Mouse (Mus musculus) spleen, adult 2 months (tissue): ENCODE data around the gene Dhx34. TPM values are rescaled to one million over a fixed set of nuclear protein-coding genes. Genes with fewer than 3 reads are reported as not detected.

Experiments used
- DNase-seq, 2 experiments: peaks; one replicate each; pipeline versions ENCODE4 v3.0.0 to v3.0.0-alpha.2; 2012 to 2021; ENCODE audit warnings: low spot score in 2 of 2, low read depth in 1 of 2
- H3K27ac ChIP-seq: fragments of 200-500 bp; 2 replicates; pipeline ENCODE4 v1.5.1; 2012; ENCODE audit warnings: low read length, inconsistent platforms; ENCODE audit not compliant: insufficient read depth
- H3K27me3 ChIP-seq: fragments of 200-500 bp; 2 replicates; pipeline ENCODE4 v1.6.1; 2012; ENCODE audit warnings: mild to moderate bottlenecking, moderate library complexity, low read length, inconsistent platforms; ENCODE audit not compliant: control insufficient read depth, insufficient read depth
- H3K36me3 ChIP-seq: fragments of 200-500 bp; 2 replicates; pipeline ENCODE4 v1.6.1; 2012; ENCODE audit warnings: mild to moderate bottlenecking, low read length, inconsistent platforms; ENCODE audit not compliant: control insufficient read depth, insufficient read depth
- H3K4me1 ChIP-seq: fragments of 200-500 bp; 2 replicates; pipeline ENCODE4 v1.6.1; 2011; ENCODE audit warnings: inconsistent platforms; ENCODE audit not compliant: control insufficient read depth, insufficient read depth, insufficient read length
- H3K4me3 ChIP-seq: fragments of 200-500 bp; 2 replicates; pipeline ENCODE4 v1.5.1; 2011; ENCODE audit warnings: mild to moderate bottlenecking, inconsistent platforms; ENCODE audit not compliant: insufficient read depth, insufficient read length; ENCODE audit errors: extremely low read depth
- CTCF ChIP-seq: fragments of 200-500 bp; IDR thresholded peaks from 2 replicates; pipeline ENCODE4 v1.5.1; 2011; ENCODE audit warnings: mild to moderate bottlenecking, inconsistent platforms; ENCODE audit not compliant: insufficient read depth, insufficient read length, insufficient replicate concordance; ENCODE audit errors: extremely low read depth
- POLR2A ChIP-seq: fragments of 200-500 bp; IDR thresholded peaks from 2 replicates; pipeline ENCODE4 v1.6.1; 2011; ENCODE audit warnings: low read depth, low read length, inconsistent platforms
- WGBS: fragments of 180-500 bp; shearing (Covaris S2); methylation state at CpG from one replicate; pipeline ENCODE4 v1.1.7; 2018; 5-methylcytosine and 5-hydroxymethylcytosine counted together
- polyA plus RNA-seq: library from polyadenylated mRNA; depleted of rRNA; stranded (reverse); fragments of >200 nt; gene quantifications from 2 replicates; pipeline ENCODE4 v1.2.3, GENCODE M21; 2012

The Dhx34 gene
- polyA plus RNA-seq, 1 experiment = 49.3 TPM

- H3K36me3 ChIP-seq = peaks cover 30% of the 10 kb centered on the region
- no peaks in the 10 kb centered on the region for H3K27me3 ChIP-seq
- H3K4me3 ChIP-seq = no peak overlapping the region
- H3K4me1 ChIP-seq = peaks cover 6% of the 10 kb centered on the region; the same call in 1 of the 2 replicates
- no peak for DNase-seq
- no peak overlapping the region for H3K27ac ChIP-seq
- WGBS = 95% methylated on average over 13 of the region's 13 CpGs
- no peak for TF ChIP-seq CTCF
- TF ChIP-seq POLR2A = no peak
Measured at GRCm38 (mm10) chr7:16203505-16203903, 18.3 kb downstream of the Dhx34 start.

DNA sequence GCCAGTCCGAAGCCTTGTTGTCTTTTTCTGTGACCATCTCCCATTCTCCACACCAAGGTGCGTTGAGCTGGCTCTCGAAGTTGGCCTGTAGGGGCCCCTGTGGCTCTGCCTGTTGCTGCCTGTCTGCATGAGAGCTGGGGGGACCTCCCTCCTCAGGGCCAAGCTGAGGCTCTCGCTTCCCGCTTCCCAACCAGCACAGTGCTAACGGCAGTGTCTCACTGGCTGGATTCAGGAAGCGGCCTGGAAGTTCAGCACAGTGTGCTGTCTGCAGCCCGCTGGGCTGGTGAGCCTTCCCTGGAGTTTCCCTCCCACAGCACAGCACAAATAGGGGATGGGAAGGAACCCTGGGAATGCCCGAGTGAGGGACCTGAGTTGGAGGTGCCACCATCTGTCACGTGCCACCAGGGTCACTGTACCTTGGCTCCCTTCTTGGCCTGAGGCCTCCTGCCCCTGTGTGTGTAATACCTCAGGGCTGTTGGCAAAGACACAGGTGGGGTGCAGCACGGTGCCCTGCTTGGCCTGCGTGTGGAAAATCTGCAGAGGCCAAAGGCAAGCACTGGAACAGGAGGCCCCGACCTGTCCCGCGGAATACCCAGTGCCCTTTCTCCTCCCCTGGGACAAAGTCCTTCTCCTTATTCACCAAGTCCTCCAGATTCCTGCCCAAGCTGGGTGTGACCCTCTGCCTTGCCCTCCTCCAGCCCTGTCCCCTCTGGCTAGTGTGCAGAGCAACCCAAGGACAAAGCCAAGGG is 18.9 kb downstream of the Dhx34 start:
- TF ChIP-seq CTCF = no peak
- peaks cover 31% of the 10 kb centered on the region for H3K36me3 ChIP-seq
- H3K27ac ChIP-seq = no peak overlapping the region
- WGBS = 90% methylated on average over 15 of the region's 15 CpGs
- H3K27me3 ChIP-seq = no peaks in the 10 kb centered on the region
- DNase-seq = no peak
- H3K4me3 ChIP-seq = no peak overlapping the region
- H3K4me1 ChIP-seq = peaks cover 6% of the 10 kb centered on the region; the same call in 1 of the 2 replicates

DNA sequence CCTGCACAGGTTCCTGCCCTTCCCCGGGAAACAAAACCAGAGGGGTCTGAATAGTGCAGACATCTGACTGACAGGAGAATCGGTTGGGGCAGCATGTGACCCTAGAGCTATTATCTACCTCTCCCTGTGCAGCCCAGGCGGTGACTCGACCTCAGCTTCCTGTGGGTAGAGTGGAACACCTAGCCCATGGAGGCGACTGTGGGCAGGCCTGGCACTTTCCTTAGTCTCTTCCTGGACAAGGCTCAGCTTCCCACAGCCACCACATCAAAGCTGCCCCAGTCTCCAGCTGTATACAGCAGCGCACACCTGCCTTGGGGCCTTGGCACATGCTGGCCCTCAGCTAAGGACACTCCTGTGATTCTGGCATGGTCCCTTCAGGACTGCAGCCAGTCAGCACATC is 20.7 kb downstream of the Dhx34 start:
- no peak for DNase-seq
- H3K4me3 ChIP-seq = no peak overlapping the region
- 21% methylated on average over 6 of the region's 6 CpGs for WGBS
- TF ChIP-seq POLR2A = no peak
- TF ChIP-seq CTCF = no peak
- peaks cover 29% of the 10 kb centered on the region for H3K36me3 ChIP-seq
- H3K4me1 ChIP-seq = peaks cover 9% of the 10 kb centered on the region; the same call in 1 of the 2 replicates
- H3K27ac ChIP-seq = no peak overlapping the region
- H3K27me3 ChIP-seq = no peaks in the 10 kb centered on the region

GRCm38 (mm10) chr7:16198540-16198939 is 23.3 kb downstream of the Dhx34 start:
- 74% methylated on average over 11 of the region's 11 CpGs for WGBS
- no peaks in the 10 kb centered on the region for H3K27me3 ChIP-seq
- H3K27ac ChIP-seq = no peak overlapping the region
- H3K36me3 ChIP-seq = peaks cover 17% of the 10 kb centered on the region
- no peak overlapping the region for H3K4me3 ChIP-seq
- TF ChIP-seq POLR2A = no peak
- TF ChIP-seq CTCF = no peak
- DNase-seq = no peak
- H3K4me1 ChIP-seq = peaks cover 8% of the 10 kb centered on the region; the same call in 1 of the 2 replicates

GRCm38 (mm10) chr7:16197166-16197565 is 24.7 kb downstream of the Dhx34 start:
- H3K27me3 ChIP-seq = no peaks in the 10 kb centered on the region
- H3K4me3 ChIP-seq = no peak overlapping the region
- peaks cover 10% of the 10 kb centered on the region for H3K36me3 ChIP-seq
- 38% methylated on average over 5 of the region's 5 CpGs for WGBS
- H3K4me1 ChIP-seq = peaks cover 14% of the 10 kb centered on the region; the same call in 1 of the 2 replicates
- no peak overlapping the region for H3K27ac ChIP-seq
- DNase-seq = peak in 1 of 2 experiments; percentile 62
- TF ChIP-seq CTCF (no peak), POLR2A (no peak)

GRCm38 (mm10) chr7:16196616-16197015 is 25.2 kb downstream of the Dhx34 start:
- Histone ChIP-seq H3K27ac (no peak overlapping the region), H3K27me3 (no peaks in the 10 kb centered on the region), H3K4me3 (no peak overlapping the region), H3K4me1 (peaks cover 14% of the 10 kb centered on the region; the same call in 1 of the 2 replicates), H3K36me3 (peaks cover 9% of the 10 kb centered on the region)
- no peak for DNase-seq
- TF ChIP-seq POLR2A (no peak), CTCF (no peak)
- 63% methylated on average over 6 of the region's 6 CpGs for WGBS

- H3K4me3 ChIP-seq = no peak overlapping the region
- H3K4me1 ChIP-seq = peaks cover 14% of the 10 kb centered on the region; the same call in 1 of the 2 replicates
- H3K27ac ChIP-seq = peak overlapping the region; percentile 54
- TF ChIP-seq CTCF (no peak), POLR2A (no peak)
- WGBS = 5% methylated on average over 3 of the region's 3 CpGs
- peaks cover 4% of the 10 kb centered on the region; the same call in 1 of the 2 replicates for H3K36me3 ChIP-seq
- DNase-seq = peak in 1 of 2 experiments; percentile 36
- H3K27me3 ChIP-seq = no peaks in the 10 kb centered on the region
Measured at GRCm38 (mm10) chr7:16193702-16194101, 28.1 kb downstream of the Dhx34 start.
